Mouse (Mus musculus) midbrain, embryonic 13.5 days (tissue): ENCODE data around the gene Ctse. TPM values are rescaled to one million over a fixed set of nuclear protein-coding genes. Genes with fewer than 3 reads are reported as not detected.

Source experiments
- ATAC-seq: fragments of 200-750 bp; cut with Nextera tagmentation; 2 replicates; pipeline ENCODE4 v1.8.0; 2017; ENCODE audit warnings: mild to moderate bottlenecking, moderate TSS enrichment, moderate library complexity
- H3K27ac ChIP-seq: fragments of 300-500 bp; sonication (generic); 2 replicates; pipeline ENCODE4 v1.5.1; 2015; ENCODE audit warnings: inconsistent platforms, mild to moderate bottlenecking, moderate library complexity
- H3K27me3 ChIP-seq: fragments of 300-500 bp; sonication (generic); 2 replicates; pipeline ENCODE4 v1.6.1; 2015; ENCODE audit warnings: mild to moderate bottlenecking, inconsistent platforms
- H3K36me3 ChIP-seq: fragments of 300-500 bp; sonication (generic); 2 replicates; pipeline ENCODE4 v1.6.1; 2015; ENCODE audit warnings: mild to moderate bottlenecking, inconsistent platforms
- H3K4me1 ChIP-seq: fragments of 300-500 bp; sonication (generic); replicated peaks from 2 replicates; pipeline ENCODE4 v1.6.1; 2015; ENCODE audit warnings: inconsistent platforms
- H3K4me2 ChIP-seq: fragments of 300-500 bp; sonication (generic); replicated peaks from 2 replicates; pipeline ENCODE4 v1.6.1; 2015; ENCODE audit warnings: moderate library complexity, mild to moderate bottlenecking, inconsistent platforms
- H3K4me3 ChIP-seq: fragments of 300-500 bp; sonication (generic); replicated peaks from 2 replicates; pipeline ENCODE4 v1.5.1; 2015; ENCODE audit warnings: mild to moderate bottlenecking, inconsistent platforms
- H3K9ac ChIP-seq: fragments of 300-500 bp; sonication (generic); replicated peaks from 2 replicates; pipeline ENCODE4 v1.6.1; 2015; ENCODE audit warnings: mild to moderate bottlenecking, inconsistent platforms
- H3K9me3 ChIP-seq: fragments of 300-500 bp; sonication (generic); 2 replicates; pipeline ENCODE4 v1.6.1; 2016; ENCODE audit warnings: mild to moderate bottlenecking, inconsistent platforms
- WGBS: fragments of 180-500 bp; shearing (Covaris S2); methylation state at CpG from one replicate; pipeline ENCODE4 v1.1.7; 2015; 5-methylcytosine and 5-hydroxymethylcytosine counted together
- polyA plus RNA-seq: library from polyadenylated mRNA; unstranded; fragments of >200 nt; fragmentation: Nextera tagmentation; extraction: Ambion mirVana; gene quantifications from 2 replicates; pipeline ENCODE4 v1.2.1, GENCODE M21; 2015

Ctse gene
- polyA plus RNA-seq, result not detected in 2 replicates

DNA sequence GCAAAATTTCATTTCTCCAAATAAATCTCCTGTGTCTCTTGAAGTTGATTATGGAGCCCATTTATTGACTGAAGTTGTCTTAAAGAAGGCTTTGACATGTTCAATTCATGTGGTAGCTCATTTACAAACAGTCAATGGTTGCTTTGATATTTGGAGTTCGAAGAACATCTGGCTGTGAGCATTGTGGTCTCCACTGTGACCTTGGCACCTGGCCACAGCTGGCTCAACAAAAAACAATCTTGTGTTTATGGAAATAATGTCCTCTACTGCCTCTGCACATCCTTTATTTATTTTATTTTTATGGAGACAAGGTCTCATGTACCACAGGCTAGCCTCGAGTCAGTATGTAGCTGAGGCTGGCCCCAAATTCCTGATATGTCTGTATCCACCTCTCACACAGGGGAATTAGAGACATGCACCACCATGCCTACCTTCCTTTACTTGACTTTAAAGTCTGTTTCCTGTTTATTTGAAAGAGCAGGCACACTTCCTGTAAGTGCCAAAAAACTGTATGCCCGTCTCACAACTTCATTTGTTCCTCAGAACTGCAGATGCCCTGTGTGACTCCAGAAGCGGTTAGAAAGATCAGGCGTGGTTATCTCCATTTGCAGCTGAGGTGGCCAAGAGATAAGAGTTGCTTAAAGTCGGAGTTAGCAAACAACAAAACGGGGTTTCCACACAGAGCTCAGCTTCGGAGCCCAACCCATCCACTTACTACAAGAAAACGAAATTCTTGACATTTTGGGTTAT lies at the start of gene Ctse:
Gene Ctse, plus strand, starts transcription at position 516 of the 750 bp plus-strand sequence.
- 90% methylated on average over 9 of the region's 9 CpGs for WGBS
- Histone ChIP-seq H3K4me3 (no peak within 1 kb of the TSS), H3K27ac (no peak within 1 kb of the TSS), H3K4me1 (no peaks in the 10 kb centered on the region), H3K36me3 (no peaks in the 10 kb centered on the region), H3K9ac (no peak within 1 kb of the TSS), H3K9me3 (no peaks in the 10 kb centered on the region), H3K27me3 (no peaks in the 10 kb centered on the region), H3K4me2 (no peak within 1 kb of the TSS)
- no peak for ATAC-seq

GRCm38 (mm10) chr1:131598905-131599304 lies 39.2 kb upstream of the Ctse start, which contains the start of gene Avpr1b:
Avpr1b (plus strand) TSS chr1:131599239.
- no peak within 1 kb of the TSS for H3K9ac ChIP-seq
- H3K4me3 ChIP-seq, result no peak within 1 kb of the TSS
- no peaks in the 10 kb centered on the region for H3K36me3 ChIP-seq
- no peaks in the 10 kb centered on the region for H3K9me3 ChIP-seq
- H3K27me3 ChIP-seq, result no peaks in the 10 kb centered on the region
- no peak within 1 kb of the TSS for H3K27ac ChIP-seq
- 46% methylated on average over 12 of the region's 12 CpGs for WGBS
- no peak within 1 kb of the TSS for H3K4me2 ChIP-seq
- H3K4me1 ChIP-seq, result no peaks in the 10 kb centered on the region
- no peak for ATAC-seq

DNA sequence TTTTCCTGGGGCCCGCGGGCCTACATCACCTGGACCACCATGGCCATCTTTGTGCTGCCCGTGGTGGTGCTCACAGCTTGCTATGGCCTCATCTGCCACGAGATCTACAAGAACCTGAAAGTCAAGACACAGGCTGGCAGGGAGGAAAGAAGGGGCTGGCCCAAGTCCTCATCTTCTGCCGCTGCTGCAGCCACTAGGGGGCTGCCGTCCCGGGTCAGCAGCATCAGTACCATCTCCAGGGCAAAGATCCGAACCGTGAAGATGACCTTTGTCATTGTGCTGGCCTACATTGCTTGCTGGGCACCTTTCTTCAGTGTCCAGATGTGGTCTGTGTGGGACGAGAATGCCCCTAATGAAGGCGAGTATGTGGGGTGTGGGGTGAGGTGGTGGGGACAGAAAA lies 37.8 kb upstream of the Ctse start:
- Histone ChIP-seq H3K4me1 (no peaks in the 10 kb centered on the region), H3K4me3 (no peak overlapping the region), H3K4me2 (no peak overlapping the region), H3K36me3 (no peaks in the 10 kb centered on the region), H3K9ac (no peak overlapping the region), H3K27me3 (no peaks in the 10 kb centered on the region), H3K9me3 (no peaks in the 10 kb centered on the region), H3K27ac (no peak overlapping the region)
- ATAC-seq, result no peak
- WGBS, result 39% methylated on average over 11 of the region's 11 CpGs

DNA sequence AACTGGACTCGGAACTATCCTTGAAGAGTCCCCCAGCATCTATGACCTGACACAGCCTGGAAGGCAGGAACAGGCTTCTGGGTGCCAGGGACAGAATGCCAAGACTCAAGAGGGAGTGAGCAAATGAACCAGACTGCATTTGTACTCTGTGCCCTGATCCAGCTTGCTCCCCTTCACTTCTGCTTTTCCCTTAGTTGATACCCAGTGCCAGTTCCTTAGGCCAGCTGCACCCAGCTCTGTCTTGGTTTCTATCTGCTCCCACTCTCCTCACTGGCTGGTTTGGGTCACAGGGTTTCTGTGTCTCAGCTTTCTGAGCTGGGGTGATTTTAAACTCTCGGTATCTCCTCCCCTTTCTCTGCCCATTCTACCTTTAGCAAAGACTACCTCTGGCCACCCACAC lies 31.4 kb upstream of the Ctse start:
- H3K36me3 ChIP-seq, result no peaks in the 10 kb centered on the region
- 83% methylated on average over 2 of the region's 2 CpGs for WGBS
- H3K4me1 ChIP-seq, result no peaks in the 10 kb centered on the region

DNA sequence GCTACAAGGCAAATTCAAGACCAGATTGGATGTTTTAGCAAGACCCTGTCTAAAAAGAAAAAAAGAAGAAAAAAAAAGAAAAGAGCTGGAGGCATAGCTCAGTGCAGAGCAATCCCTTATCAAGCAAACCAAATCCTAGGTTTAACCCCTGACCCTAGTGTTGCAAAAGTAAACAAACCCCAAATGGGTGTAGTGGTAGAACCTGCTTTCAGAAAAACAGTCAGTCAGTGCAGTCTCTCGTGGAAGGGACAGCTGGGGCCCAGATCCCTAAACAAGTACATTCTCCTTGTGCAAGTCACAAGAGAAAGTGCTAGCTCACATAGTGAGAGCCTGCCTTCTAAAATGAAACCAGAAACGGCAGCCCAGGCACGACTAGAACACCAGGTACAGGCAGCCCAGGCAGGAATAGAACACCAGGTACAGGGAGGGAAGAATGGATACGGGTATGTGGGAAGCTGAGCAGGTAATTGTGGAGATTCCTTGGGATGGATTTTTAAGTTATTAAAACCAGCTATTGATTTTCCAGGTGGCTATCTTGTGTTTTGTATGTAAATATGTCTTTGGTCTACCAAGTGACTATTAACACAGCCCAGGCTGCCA lies 25.4 kb upstream of the Ctse start:
- H3K4me1 ChIP-seq, result no peaks in the 10 kb centered on the region
- H3K36me3 ChIP-seq, result no peaks in the 10 kb centered on the region
- WGBS, result 60% methylated on average over 4 of the region's 4 CpGs
- no peak for ATAC-seq
- H3K4me2 ChIP-seq, result no peak overlapping the region
- H3K27me3 ChIP-seq, result no peaks in the 10 kb centered on the region
- H3K4me3 ChIP-seq, result no peak overlapping the region
- no peak overlapping the region for H3K27ac ChIP-seq
- H3K9me3 ChIP-seq, result no peaks in the 10 kb centered on the region
- H3K9ac ChIP-seq, result no peak overlapping the region

More for the DNA sequence above, 31.4 kb upstream of the Ctse start:
- no peak overlapping the region for H3K27ac ChIP-seq
- H3K4me2 ChIP-seq, result no peak overlapping the region
- H3K4me3 ChIP-seq, result no peak overlapping the region
- H3K9me3 ChIP-seq, result no peaks in the 10 kb centered on the region
- no peak for ATAC-seq
- no peaks in the 10 kb centered on the region for H3K27me3 ChIP-seq
- no peak overlapping the region for H3K9ac ChIP-seq

- 84% methylated on average over 16 of the region's 16 CpGs for WGBS
- peak; percentile 82 for ATAC-seq
- Histone ChIP-seq H3K4me2 (no peak overlapping the region), H3K9ac (no peak overlapping the region), H3K4me1 (no peaks in the 10 kb centered on the region), H3K36me3 (no peaks in the 10 kb centered on the region), H3K27ac (no peak overlapping the region), H3K4me3 (no peak overlapping the region), H3K9me3 (no peaks in the 10 kb centered on the region), H3K27me3 (no peaks in the 10 kb centered on the region)
Measured at GRCm38 (mm10) chr1:131613361-131614133, 24.6 kb upstream of the Ctse start.

- no peak overlapping the region for H3K4me2 ChIP-seq
- 90% methylated on average over 6 of the region's 6 CpGs for whole genome bisulfite sequencing
- H3K36me3 ChIP-seq, result no peaks in the 10 kb centered on the region
- H3K9me3 ChIP-seq, result peaks cover 5% of the 10 kb centered on the region; the same call in 1 of the 2 replicates
- H3K4me1 ChIP-seq, result no peaks in the 10 kb centered on the region
- H3K4me3 ChIP-seq, result no peak overlapping the region
- no peaks in the 10 kb centered on the region for H3K27me3 ChIP-seq
- H3K27ac ChIP-seq, result no peak overlapping the region
- no peak for ATAC-seq
- H3K9ac ChIP-seq, result no peak overlapping the region
Measured at GRCm38 (mm10) chr1:131614641-131615040, 23.5 kb upstream of the Ctse start.

GRCm38 (mm10) chr1:131616131-131616530 lies 22.0 kb upstream of the Ctse start:
- H3K4me3 ChIP-seq, result no peak overlapping the region

GRCm38 (mm10) chr1:131616546-131617220 lies 21.4 kb upstream of the Ctse start:
- ATAC-seq, result no peak
- Histone ChIP-seq H3K36me3 (no peaks in the 10 kb centered on the region), H3K9me3 (peaks cover 7% of the 10 kb centered on the region; the same call in 1 of the 2 replicates), H3K4me1 (no peaks in the 10 kb centered on the region), H3K9ac (no peak overlapping the region), H3K4me3 (no peak overlapping the region), H3K27ac (no peak overlapping the region), H3K4me2 (no peak overlapping the region), H3K27me3 (no peaks in the 10 kb centered on the region)
- 86% methylated on average over 5 of the region's 5 CpGs for WGBS

More at GRCm38 (mm10) chr1:131616131-131616530, 22.0 kb upstream of the Ctse start:
- Histone ChIP-seq H3K4me2 (no peak overlapping the region), H3K4me1 (no peaks in the 10 kb centered on the region), H3K27ac (no peak overlapping the region), H3K27me3 (no peaks in the 10 kb centered on the region), H3K9ac (no peak overlapping the region), H3K36me3 (no peaks in the 10 kb centered on the region), H3K9me3 (peaks cover 7% of the 10 kb centered on the region; the same call in 1 of the 2 replicates)
- ATAC-seq, result no peak
- WGBS, result 78% methylated on average over 1 of the region's 1 CpGs

- H3K4me2 ChIP-seq, result no peak overlapping the region
- H3K4me3 ChIP-seq, result no peak overlapping the region
- no peaks in the 10 kb centered on the region for H3K36me3 ChIP-seq
- no peak overlapping the region for H3K27ac ChIP-seq
- no peaks in the 10 kb centered on the region for H3K27me3 ChIP-seq
- no peak for ATAC-seq
- 76% methylated on average over 1 of the region's 1 CpGs for WGBS
- peaks cover 7% of the 10 kb centered on the region; the same call in 1 of the 2 replicates for H3K9me3 ChIP-seq
- no peaks in the 10 kb centered on the region for H3K4me1 ChIP-seq
- H3K9ac ChIP-seq, result no peak overlapping the region
Measured at GRCm38 (mm10) chr1:131618576-131618975, 19.5 kb upstream of the Ctse start.

DNA sequence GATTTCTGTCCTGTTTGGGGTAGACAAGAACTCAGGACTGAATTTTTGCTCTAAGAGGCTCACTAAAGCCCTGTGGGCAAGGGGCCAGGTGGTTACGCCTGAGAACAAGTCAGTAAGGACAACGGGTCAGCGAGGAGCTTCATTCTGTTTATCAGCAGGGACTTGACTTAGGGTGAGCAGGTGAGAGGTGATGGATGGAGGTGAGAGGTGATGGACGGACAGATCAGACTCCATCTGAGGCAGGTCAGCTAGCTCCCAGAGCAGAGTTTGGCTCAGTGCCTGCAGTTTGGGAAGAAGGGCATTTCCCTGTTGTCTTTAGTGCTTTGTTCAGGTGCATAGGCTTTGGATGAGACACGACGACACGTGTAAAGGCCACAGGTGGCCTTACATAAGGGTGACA lies 18.8 kb upstream of the Ctse start:
- WGBS, result 93% methylated on average over 7 of the region's 7 CpGs
- no peaks in the 10 kb centered on the region for H3K4me1 ChIP-seq
- no peak for ATAC-seq

More for the DNA sequence above, 18.8 kb upstream of the Ctse start:
- Histone ChIP-seq H3K9ac (no peak overlapping the region), H3K27me3 (no peaks in the 10 kb centered on the region), H3K9me3 (peaks cover 7% of the 10 kb centered on the region; the same call in 1 of the 2 replicates), H3K4me3 (no peak overlapping the region), H3K27ac (no peak overlapping the region), H3K36me3 (no peaks in the 10 kb centered on the region), H3K4me2 (no peak overlapping the region)
